Mouse (Mus musculus) intestine, embryonic 16.5 days (tissue): ENCODE data around the gene Bco1. TPM values are rescaled to one million over a fixed set of nuclear protein-coding genes. Genes with fewer than 3 reads are reported as not detected.
A peak's percentile ranks its signal among the peaks of the same experiment; 100 is the strongest.

ENCODE experiments used
- ATAC-seq: fragments of 200-750 bp; cut with Nextera tagmentation; 2 replicates; pipeline ENCODE4 v1.8.0; 2017; ENCODE audit warnings: moderate TSS enrichment, moderate library complexity
- H3K27ac ChIP-seq: fragments of 300-500 bp; sonication (generic); 2 replicates; pipeline ENCODE4 v1.5.1; 2014; ENCODE audit warnings: mild to moderate bottlenecking, low read length
- H3K27me3 ChIP-seq: fragments of 300-500 bp; sonication (generic); replicated peaks from 2 replicates; pipeline ENCODE4 v1.6.1; 2014; ENCODE audit warnings: low read length, control low read depth, mixed read lengths; ENCODE audit not compliant: control insufficient read depth, insufficient read depth
- H3K36me3 ChIP-seq: fragments of 300-500 bp; sonication (generic); 2 replicates; pipeline ENCODE4 v1.6.1; 2014; ENCODE audit warnings: low read length, control low read depth; ENCODE audit not compliant: control insufficient read depth, insufficient read depth
- H3K4me1 ChIP-seq: fragments of 300-500 bp; sonication (generic); 2 replicates; pipeline ENCODE4 v1.6.1; 2014; ENCODE audit warnings: low read length, control low read depth, mixed read lengths; ENCODE audit not compliant: control insufficient read depth, insufficient read depth
- H3K4me2 ChIP-seq: fragments of 300-500 bp; sonication (generic); 2 replicates; pipeline ENCODE4 v1.6.1; 2014; ENCODE audit warnings: low read depth, low read length, control low read depth
- H3K4me3 ChIP-seq: fragments of 300-500 bp; sonication (generic); 2 replicates; pipeline ENCODE4 v1.5.1; 2014; ENCODE audit warnings: mild to moderate bottlenecking, low read length
- H3K9ac ChIP-seq: fragments of 300-500 bp; sonication (generic); 2 replicates; pipeline ENCODE4 v1.6.1; 2014; ENCODE audit warnings: low read depth, low read length
- H3K9me3 ChIP-seq: fragments of 300-500 bp; sonication (generic); 2 replicates; pipeline ENCODE4 v1.6.1; 2016; ENCODE audit warnings: low read length, control low read depth; ENCODE audit not compliant: control insufficient read depth
- WGBS: fragments of 180-500 bp; shearing (Covaris S2); extraction: QIAGEN DNeasy Blood & Tissue Kit; methylation state at CpG from one replicate; pipeline ENCODE4 v1.1.7; 2014; 5-methylcytosine and 5-hydroxymethylcytosine counted together
- polyA plus RNA-seq: library from polyadenylated mRNA; unstranded; fragments of >200 nt; fragmentation: Nextera tagmentation; extraction: Ambion mirVana; gene quantifications from 2 replicates; pipeline ENCODE4 v1.2.1, GENCODE M21; 2015

Gene Bco1
- polyA plus RNA-seq: 1.2 TPM in 2 replicates

DNA sequence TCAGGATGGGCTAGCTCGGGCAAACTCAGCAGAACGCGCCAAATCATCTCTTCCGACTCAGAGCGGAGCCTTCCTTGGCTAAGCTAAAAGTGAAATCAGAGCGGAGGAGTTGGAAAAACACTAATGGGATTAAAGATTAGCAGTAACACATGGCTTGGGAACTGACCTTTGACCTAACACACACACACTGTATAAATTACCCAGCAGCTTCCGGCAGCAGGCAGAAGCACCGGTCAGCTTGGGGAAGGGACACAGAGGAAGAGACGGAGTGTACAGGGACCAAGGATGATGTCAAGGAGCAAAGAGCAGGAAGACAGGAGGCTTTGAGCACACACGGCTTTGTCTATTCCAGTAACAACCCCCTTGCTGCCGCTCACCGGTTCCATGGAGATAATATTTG, at the start of gene Bco1:
Bco1 (plus strand) TSS at position 208 of the 400 bp plus-strand sequence.
- Histone ChIP-seq H3K36me3 (no peaks in the 10 kb centered on the region), H3K4me3 (no peak within 1 kb of the TSS), H3K4me2 (no peak within 1 kb of the TSS), H3K27me3 (no peaks in the 10 kb centered on the region), H3K4me1 (peaks cover 20% of the 10 kb centered on the region), H3K27ac (0 out of 2 replicates have a peak within 1 kb of the TSS, but pooled peaks have one; percentile 46), H3K9ac (no peak within 1 kb of the TSS), H3K9me3 (0 out of 2 replicates have a peak, but pooled peaks cover 3% of the 10 kb centered on the region)
- 45% methylated on average over 12 of the region's 12 CpGs for WGBS
- peak; percentile 70 for ATAC-seq

DNA sequence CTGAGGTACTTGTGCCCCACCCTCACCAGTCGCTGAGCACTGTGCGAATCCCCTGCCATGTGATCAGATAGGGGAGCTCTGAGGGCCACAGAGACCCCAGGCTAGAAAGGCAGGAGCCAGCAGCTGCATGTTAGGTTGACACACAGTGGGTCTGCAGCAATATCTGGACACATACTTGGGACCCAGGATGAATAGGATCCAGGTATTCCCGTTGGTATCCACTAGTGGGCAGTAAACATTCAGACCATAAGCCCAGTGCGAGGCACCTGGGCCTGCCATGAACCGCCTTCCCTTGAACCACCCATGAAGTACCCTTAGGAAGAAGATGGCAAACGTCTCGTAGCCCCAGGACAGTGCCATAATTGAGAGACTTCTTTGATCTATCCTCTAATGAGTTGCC, 46.2 kb upstream of the Bco1 start:
- no peaks in the 10 kb centered on the region for H3K36me3 ChIP-seq
- H3K9me3 ChIP-seq: no peaks in the 10 kb centered on the region
- no peaks in the 10 kb centered on the region for H3K4me1 ChIP-seq
- no peak overlapping the region for H3K4me3 ChIP-seq
- no peak overlapping the region for H3K27ac ChIP-seq
- 65% methylated on average over 7 of the region's 7 CpGs for WGBS
- no peak overlapping the region for H3K4me2 ChIP-seq
- H3K27me3 ChIP-seq: no peaks in the 10 kb centered on the region
- ATAC-seq: no peak
- no peak overlapping the region for H3K9ac ChIP-seq

DNA sequence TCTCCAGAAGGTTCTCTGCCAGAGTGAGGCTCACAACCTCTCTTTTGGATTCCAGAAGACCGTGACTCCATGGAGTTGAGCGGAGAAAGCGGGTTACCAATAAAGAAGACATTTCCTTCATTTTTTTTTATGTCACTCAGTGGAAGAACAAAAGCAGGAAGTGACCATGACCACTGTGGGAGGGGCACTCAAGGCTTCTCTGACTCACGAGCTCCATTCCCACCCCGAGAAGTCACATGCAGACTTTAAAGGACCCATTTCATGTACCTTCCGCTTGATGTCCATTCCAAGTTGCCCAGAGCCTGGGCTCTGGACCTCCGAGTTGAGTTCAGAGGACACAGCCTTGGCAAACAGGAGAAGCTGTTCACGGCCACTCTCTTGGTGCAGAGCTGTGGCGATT, 44.9 kb upstream of the Bco1 start:
- no peak for ATAC-seq
- no peaks in the 10 kb centered on the region for H3K36me3 ChIP-seq
- WGBS: 80% methylated on average over 9 of the region's 9 CpGs

DNA sequence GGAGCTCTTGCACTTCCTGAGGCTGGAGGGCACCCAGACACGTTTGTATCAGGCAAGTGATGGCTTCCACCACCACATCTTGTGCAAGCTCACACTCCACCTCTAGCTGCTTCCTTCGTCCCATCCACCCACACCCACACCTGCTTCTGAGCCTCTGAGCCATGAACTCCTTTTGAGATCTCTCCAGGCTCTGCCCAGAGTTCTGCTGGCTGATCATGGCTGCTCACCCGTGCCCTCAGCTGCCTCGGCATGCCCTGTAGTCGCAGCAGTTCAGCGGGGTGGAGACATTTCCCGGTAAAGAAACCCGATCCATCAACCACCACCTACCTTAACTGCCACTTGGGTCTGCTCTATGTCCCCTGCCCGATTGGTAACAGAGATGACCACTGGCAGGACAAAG, 44.3 kb upstream of the Bco1 start:
- Histone ChIP-seq H3K4me1 (no peaks in the 10 kb centered on the region), H3K9me3 (no peaks in the 10 kb centered on the region), H3K4me3 (no peak overlapping the region), H3K36me3 (no peaks in the 10 kb centered on the region), H3K27ac (no peak overlapping the region), H3K4me2 (no peak overlapping the region), H3K27me3 (no peaks in the 10 kb centered on the region), H3K9ac (no peak overlapping the region)
- 57% methylated on average over 9 of the region's 9 CpGs for WGBS
- ATAC-seq: no peak

More for the DNA sequence above, 44.9 kb upstream of the Bco1 start:
- Histone ChIP-seq H3K27me3 (no peaks in the 10 kb centered on the region), H3K27ac (no peak overlapping the region), H3K9me3 (no peaks in the 10 kb centered on the region), H3K9ac (no peak overlapping the region), H3K4me3 (no peak overlapping the region), H3K4me1 (no peaks in the 10 kb centered on the region), H3K4me2 (no peak overlapping the region)

DNA sequence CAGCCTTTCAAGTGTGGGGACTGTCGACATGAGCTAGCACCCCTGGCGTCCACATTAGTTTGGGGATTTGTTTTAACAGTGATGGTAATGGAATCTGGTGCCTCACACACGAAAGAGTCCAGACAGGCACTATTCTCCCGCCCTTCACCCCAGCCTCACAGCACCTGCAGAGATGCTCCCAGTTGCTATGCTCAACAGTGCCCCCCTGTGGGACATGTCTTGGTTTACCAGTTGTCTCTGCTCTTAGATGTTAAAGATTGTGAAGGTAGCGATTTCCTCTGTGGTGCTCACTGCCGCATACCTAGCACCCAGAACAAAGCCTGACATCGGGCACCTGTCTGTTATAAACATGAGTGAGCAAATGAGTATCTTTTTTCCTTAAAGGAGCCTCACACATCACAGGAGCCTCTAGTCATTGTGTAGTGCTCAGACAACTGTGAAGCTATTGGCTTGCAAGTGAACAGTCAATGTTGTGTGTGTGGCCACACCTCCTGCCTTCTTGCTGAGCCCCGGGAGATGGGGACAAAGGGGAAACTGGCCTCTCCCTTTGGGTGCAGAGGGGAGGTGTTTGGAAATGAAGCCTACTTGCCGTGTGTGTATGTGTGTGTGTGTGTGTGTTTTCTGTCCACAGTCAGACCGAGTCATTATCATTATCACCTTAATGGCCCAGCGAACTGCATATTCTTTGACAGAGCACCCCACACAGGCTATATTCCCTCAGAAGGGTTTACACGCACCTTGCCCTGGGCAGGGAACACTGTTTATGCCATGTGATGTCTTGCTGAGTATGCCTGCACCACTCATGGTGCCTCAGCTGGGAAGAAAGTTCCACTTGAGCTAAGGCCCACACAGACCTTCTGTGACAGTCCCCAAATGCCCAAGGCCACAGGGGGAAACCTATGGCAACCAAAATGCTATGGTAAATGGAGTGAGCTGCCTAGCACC, 42.2 kb upstream of the Bco1 start:
- Histone ChIP-seq H3K9me3 (no peaks in the 10 kb centered on the region), H3K4me3 (no peak overlapping the region), H3K36me3 (no peaks in the 10 kb centered on the region), H3K27ac (no peak overlapping the region), H3K9ac (no peak overlapping the region), H3K4me1 (no peaks in the 10 kb centered on the region), H3K4me2 (no peak overlapping the region), H3K27me3 (no peaks in the 10 kb centered on the region)
- 61% methylated on average over 12 of the region's 12 CpGs for WGBS
- ATAC-seq: peak; percentile 54

DNA sequence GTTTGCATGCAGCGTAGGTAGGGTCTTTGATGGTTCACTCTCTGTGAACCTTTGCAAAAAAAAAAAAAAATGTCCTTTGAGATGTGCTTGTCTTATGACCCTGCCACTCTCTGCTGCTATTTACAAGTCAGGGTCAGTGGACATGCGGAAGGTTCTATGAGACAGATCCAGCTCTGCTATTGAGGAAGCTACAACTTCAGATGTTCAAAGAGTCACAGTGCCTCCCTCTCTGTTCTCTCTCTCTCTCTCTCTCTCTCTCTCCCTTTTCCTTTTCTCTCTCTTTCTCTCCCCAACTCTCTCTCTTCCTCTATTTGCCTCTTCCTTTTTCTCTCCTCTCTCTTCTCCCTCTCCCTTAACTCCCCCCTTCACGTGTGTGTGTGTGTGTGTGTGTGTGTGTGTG, 41.5 kb upstream of the Bco1 start:
- 69% methylated on average over 3 of the region's 3 CpGs for WGBS
- H3K9ac ChIP-seq: no peak overlapping the region
- no peaks in the 10 kb centered on the region for H3K9me3 ChIP-seq
- no peak for ATAC-seq
- H3K27ac ChIP-seq: no peak overlapping the region
- no peaks in the 10 kb centered on the region for H3K27me3 ChIP-seq
- H3K4me3 ChIP-seq: no peak overlapping the region
- no peaks in the 10 kb centered on the region for H3K4me1 ChIP-seq
- no peak overlapping the region for H3K4me2 ChIP-seq
- H3K36me3 ChIP-seq: no peaks in the 10 kb centered on the region

DNA sequence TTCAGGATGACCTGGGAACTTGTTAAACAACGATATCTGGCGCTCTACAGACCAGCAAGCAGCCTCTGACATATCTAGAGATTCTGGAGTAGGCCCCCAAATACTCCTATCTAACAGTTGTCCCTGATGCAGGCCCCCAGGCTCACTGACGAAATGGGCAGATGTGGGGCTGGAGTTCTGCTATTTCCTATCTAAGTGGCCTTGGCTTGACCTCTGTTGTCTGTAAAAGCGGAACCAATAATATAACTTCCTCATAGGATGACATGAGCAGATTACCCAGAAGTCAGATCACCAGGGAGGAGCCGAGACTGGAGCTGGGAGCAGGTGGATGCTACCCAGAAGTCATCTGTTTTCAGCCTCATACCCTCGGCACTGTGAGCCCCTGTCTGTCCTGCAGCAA, 40.6 kb upstream of the Bco1 start:
- no peak overlapping the region for H3K27ac ChIP-seq
- ATAC-seq: no peak; the same call in 1 of the 2 replicates
- H3K4me2 ChIP-seq: no peak overlapping the region
- H3K36me3 ChIP-seq: no peaks in the 10 kb centered on the region
- H3K9ac ChIP-seq: no peak overlapping the region
- no peaks in the 10 kb centered on the region for H3K27me3 ChIP-seq
- no peaks in the 10 kb centered on the region for H3K4me1 ChIP-seq
- no peaks in the 10 kb centered on the region for H3K9me3 ChIP-seq
- no peak overlapping the region for H3K4me3 ChIP-seq
- 56% methylated on average over 6 of the region's 6 CpGs for WGBS

DNA sequence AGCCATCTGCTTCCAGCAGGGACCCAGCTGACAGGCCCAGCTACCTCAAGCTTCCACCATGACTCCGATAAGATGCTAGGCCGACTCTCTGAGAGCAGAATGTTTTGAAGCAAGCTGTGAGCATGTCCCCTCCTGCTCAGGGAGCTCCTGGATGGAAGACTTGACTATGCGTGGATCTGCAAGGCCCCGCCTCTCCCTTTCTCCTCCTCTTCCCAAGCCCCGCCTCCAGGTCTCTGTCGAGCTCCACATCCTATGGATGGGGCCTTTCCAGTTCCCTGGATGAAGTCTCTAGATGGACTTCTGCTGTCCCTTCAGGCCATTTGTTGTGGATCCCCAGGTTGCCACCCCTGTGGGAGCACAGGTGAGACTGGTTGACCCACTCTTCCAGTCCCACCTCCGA, 36.6 kb upstream of the Bco1 start:
- ATAC-seq: no peak
- WGBS: 68% methylated on average over 7 of the region's 7 CpGs
- Histone ChIP-seq H3K4me2 (no peak overlapping the region), H3K27me3 (no peaks in the 10 kb centered on the region), H3K9ac (no peak overlapping the region), H3K9me3 (peaks cover 6% of the 10 kb centered on the region; the same call in 1 of the 2 replicates), H3K27ac (no peak overlapping the region), H3K36me3 (no peaks in the 10 kb centered on the region), H3K4me1 (no peaks in the 10 kb centered on the region), H3K4me3 (no peak overlapping the region)

DNA sequence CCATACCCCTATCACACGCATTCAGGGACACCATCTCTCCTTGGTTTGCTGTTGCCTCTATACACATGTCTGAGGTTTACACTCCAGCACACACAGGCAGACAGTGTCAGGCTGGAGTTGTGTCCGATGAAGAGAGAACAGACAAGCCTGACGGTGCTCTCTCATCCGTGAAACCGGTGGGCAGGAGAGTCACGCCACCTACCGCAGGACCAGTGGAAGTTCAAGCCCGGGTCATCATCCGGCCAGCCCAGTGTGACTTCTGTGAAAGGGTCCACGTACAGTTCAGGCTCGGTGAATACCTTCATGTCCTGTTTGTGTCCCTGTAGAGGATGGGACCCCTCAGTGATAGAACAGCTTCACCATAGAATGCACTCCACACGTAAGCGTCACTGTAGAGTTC, 35.3 kb upstream of the Bco1 start:
- peaks cover 6% of the 10 kb centered on the region; the same call in 1 of the 2 replicates for H3K9me3 ChIP-seq
- no peak overlapping the region for H3K4me3 ChIP-seq
- no peaks in the 10 kb centered on the region for H3K36me3 ChIP-seq
- no peak overlapping the region for H3K4me2 ChIP-seq
- WGBS: 74% methylated on average over 13 of the region's 13 CpGs
- H3K9ac ChIP-seq: no peak overlapping the region
- H3K4me1 ChIP-seq: no peaks in the 10 kb centered on the region
- no peak overlapping the region for H3K27ac ChIP-seq
- no peak for ATAC-seq
- H3K27me3 ChIP-seq: no peaks in the 10 kb centered on the region; the same call in 1 of the 2 replicates
